Mouse (Mus musculus) stomach, embryonic 14.5 days (tissue): ENCODE results near the gene Rnps1. TPM values are rescaled to one million over a fixed set of nuclear protein-coding genes. Genes with fewer than 3 reads are reported as not detected.

Experiments
- ATAC-seq: fragments of 200-750 bp; cut with Nextera tagmentation; 2 replicates; pipeline ENCODE4 v1.8.0; 2017; ENCODE audit warnings: low read depth, moderate TSS enrichment; ENCODE audit not compliant: insufficient number of reproducible peaks, insufficient read depth, low FRiP score
- H3K27ac ChIP-seq: fragments of 300-500 bp; sonication (generic); 2 replicates; pipeline ENCODE4 v1.5.1; 2014; ENCODE audit warnings: mild to moderate bottlenecking, low read length, moderate library complexity, mixed read lengths
- H3K27me3 ChIP-seq: fragments of 300-500 bp; sonication (generic); 2 replicates; pipeline ENCODE4 v1.6.1; 2014; ENCODE audit warnings: low read length, control low read depth, mixed read lengths; ENCODE audit not compliant: control insufficient read depth, insufficient read depth
- H3K36me3 ChIP-seq: fragments of 300-500 bp; sonication (generic); 2 replicates; pipeline ENCODE4 v1.6.1; 2014; ENCODE audit warnings: mild to moderate bottlenecking, control low read depth, low read length, moderate library complexity, mixed read lengths; ENCODE audit not compliant: control insufficient read depth, insufficient read depth
- H3K4me1 ChIP-seq: fragments of 300-500 bp; sonication (generic); 2 replicates; pipeline ENCODE4 v1.6.1; 2014; ENCODE audit warnings: low read length, control low read depth, mixed read lengths; ENCODE audit not compliant: control insufficient read depth, insufficient read depth
- H3K4me2 ChIP-seq: fragments of 300-500 bp; sonication (generic); replicated peaks from 2 replicates; pipeline ENCODE4 v1.6.1; 2014; ENCODE audit warnings: low read depth, low read length, control low read depth
- H3K4me3 ChIP-seq: fragments of 300-500 bp; sonication (generic); 2 replicates; pipeline ENCODE4 v1.5.1; 2014; ENCODE audit warnings: low read depth, low read length, control low read depth
- H3K9ac ChIP-seq: fragments of 300-500 bp; sonication (generic); replicated peaks from 2 replicates; pipeline ENCODE4 v1.6.1; 2014; ENCODE audit warnings: low read depth, mild to moderate bottlenecking, control low read depth, low read length, moderate library complexity, mixed read lengths
- H3K9me3 ChIP-seq: fragments of 300-500 bp; sonication (generic); 2 replicates; pipeline ENCODE4 v1.6.1; 2016; ENCODE audit warnings: low read depth, low read length, control low read depth; ENCODE audit not compliant: control insufficient read depth
- WGBS: fragments of 180-500 bp; shearing (Covaris S2); extraction: QIAGEN DNeasy Blood & Tissue Kit; methylation state at CpG from one replicate; pipeline ENCODE4 v1.1.7; 2014; 5-methylcytosine and 5-hydroxymethylcytosine counted together
- polyA plus RNA-seq: library from polyadenylated mRNA; unstranded; fragments of >200 nt; fragmentation: Nextera tagmentation; extraction: Ambion mirVana; gene quantifications from 2 replicates; pipeline ENCODE4 v1.2.1, GENCODE M21; 2014

The Rnps1 gene
- polyA plus RNA-seq, 1 experiment from 2014 or later, result 265 TPM

- no peak for ATAC-seq
- Histone ChIP-seq H3K27me3 (no peaks in the 10 kb centered on the region), H3K4me2 (no peak overlapping the region), H3K9ac (no peak overlapping the region), H3K27ac (no peak overlapping the region), H3K36me3 (no peaks in the 10 kb centered on the region), H3K4me3 (no peak overlapping the region), H3K9me3 (no peaks in the 10 kb centered on the region), H3K4me1 (no peaks in the 10 kb centered on the region)
- WGBS, result 63% methylated on average over 8 of the region's 8 CpGs
Measured at GRCm38 (mm10) chr17:24391149-24391548, 23.2 kb upstream of the Rnps1 start.

DNA sequence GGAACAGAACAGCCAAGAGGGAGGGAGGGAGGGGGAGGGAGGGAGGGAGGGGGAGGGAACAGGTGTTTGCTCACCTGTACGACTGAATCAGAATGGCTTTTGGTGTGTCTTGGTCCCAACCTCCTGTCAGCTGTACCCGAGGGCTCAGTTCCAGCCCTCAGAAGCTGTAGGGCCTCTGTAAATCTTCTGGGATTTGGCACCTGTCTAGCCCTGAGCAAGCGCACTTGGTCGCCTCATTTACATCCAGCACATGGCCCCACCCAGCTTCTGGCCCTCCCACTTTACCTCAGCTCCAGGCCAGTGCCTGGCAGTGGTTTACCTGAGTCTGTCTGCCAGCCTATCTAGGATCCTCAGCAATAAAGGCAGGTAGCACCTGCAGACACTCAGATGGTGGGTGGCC is 20.8 kb upstream of the Rnps1 start:
- H3K27me3 ChIP-seq, result no peaks in the 10 kb centered on the region
- no peak overlapping the region for H3K4me3 ChIP-seq
- peak; percentile 80 for ATAC-seq
- no peaks in the 10 kb centered on the region for H3K4me1 ChIP-seq
- no peak overlapping the region for H3K27ac ChIP-seq
- H3K9me3 ChIP-seq, result no peaks in the 10 kb centered on the region
- H3K4me2 ChIP-seq, result no peak overlapping the region
- H3K36me3 ChIP-seq, result no peaks in the 10 kb centered on the region
- H3K9ac ChIP-seq, result no peak overlapping the region
- WGBS, result 27% methylated on average over 4 of the region's 4 CpGs

DNA sequence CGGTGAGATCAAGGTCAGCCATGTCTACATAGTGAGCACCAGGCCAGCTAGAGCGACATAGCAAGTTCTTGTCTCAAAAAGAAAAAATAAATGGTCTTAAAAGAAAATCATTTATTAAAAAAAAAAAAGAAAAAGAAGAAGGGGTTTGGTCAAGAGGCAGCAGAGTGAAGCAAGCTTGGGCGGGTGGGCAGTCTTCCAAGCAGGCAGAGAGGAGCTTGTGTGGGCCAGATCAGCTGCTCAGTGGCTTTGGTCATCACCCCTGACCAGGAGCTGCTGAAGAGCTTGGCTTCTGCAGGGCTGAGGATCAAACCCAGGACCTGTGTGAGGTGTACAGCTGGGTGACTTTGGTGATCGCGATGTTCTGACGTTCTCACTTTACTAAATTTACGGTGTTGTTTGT is 19.9 kb upstream of the Rnps1 start:
- no peaks in the 10 kb centered on the region for H3K27me3 ChIP-seq
- no peak overlapping the region for H3K27ac ChIP-seq
- no peak overlapping the region for H3K4me3 ChIP-seq
- no peaks in the 10 kb centered on the region for H3K36me3 ChIP-seq
- WGBS, result 80% methylated on average over 7 of the region's 7 CpGs
- no peaks in the 10 kb centered on the region for H3K4me1 ChIP-seq
- ATAC-seq, result no peak
- H3K9ac ChIP-seq, result no peak overlapping the region
- no peaks in the 10 kb centered on the region for H3K9me3 ChIP-seq
- no peak overlapping the region for H3K4me2 ChIP-seq

- no peaks in the 10 kb centered on the region for H3K4me1 ChIP-seq
- no peak overlapping the region for H3K4me2 ChIP-seq
- H3K36me3 ChIP-seq, result peaks cover 9% of the 10 kb centered on the region
- 66% methylated on average over 3 of the region's 3 CpGs for WGBS
- H3K27me3 ChIP-seq, result no peaks in the 10 kb centered on the region
- no peak overlapping the region for H3K4me3 ChIP-seq
- H3K9me3 ChIP-seq, result no peaks in the 10 kb centered on the region
- ATAC-seq, result peak; percentile 46; the same call in 1 of the 2 replicates
- H3K9ac ChIP-seq, result no peak overlapping the region
- H3K27ac ChIP-seq, result no peak overlapping the region
Measured at GRCm38 (mm10) chr17:24402371-24402770, 12.0 kb upstream of the Rnps1 start.

GRCm38 (mm10) chr17:24407116-24407803 is 7.1 kb upstream of the Rnps1 start:
- ATAC-seq, result no peak
- 87% methylated on average over 12 of the region's 12 CpGs for WGBS
- H3K4me2 ChIP-seq, result no peak overlapping the region
- no peak overlapping the region for H3K4me3 ChIP-seq
- H3K27ac ChIP-seq, result no peak overlapping the region
- peaks cover 20% of the 10 kb centered on the region for H3K36me3 ChIP-seq
- H3K9me3 ChIP-seq, result no peaks in the 10 kb centered on the region
- no peaks in the 10 kb centered on the region for H3K4me1 ChIP-seq
- no peaks in the 10 kb centered on the region for H3K27me3 ChIP-seq
- H3K9ac ChIP-seq, result no peak overlapping the region

DNA sequence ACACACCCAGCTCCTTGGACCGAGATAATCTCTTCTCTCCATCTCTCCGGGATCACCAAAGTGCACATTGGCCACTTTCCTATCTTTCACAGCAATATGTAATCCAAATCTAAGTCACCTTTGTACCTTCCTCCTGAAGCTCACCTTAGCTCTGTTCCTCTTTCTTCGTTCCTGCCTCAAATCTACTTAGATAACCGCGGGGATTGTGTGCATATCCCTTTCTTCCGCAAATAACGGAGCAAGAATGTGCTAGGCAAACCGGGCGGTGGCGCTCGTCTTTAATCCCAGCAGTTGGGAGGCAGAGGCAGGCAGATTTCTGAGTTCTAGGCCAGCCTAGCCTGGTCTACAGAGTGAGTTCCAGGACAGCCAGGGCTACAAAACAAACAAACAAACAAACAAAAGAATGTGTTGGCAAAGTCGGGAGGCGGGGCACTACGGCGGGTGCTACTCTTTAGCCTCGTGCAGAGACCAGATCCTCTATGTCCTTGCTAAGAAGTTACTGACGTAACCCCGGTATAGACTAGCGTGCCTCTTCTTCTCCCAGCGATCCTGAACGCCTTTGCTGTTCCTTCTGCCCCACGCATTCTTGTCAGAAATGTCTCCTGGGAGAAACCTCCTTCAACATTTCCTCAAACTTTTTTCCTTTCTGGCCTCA is 681 bp upstream of the Rnps1 start:
- 30% methylated on average over 22 of the region's 22 CpGs for WGBS

DNA sequence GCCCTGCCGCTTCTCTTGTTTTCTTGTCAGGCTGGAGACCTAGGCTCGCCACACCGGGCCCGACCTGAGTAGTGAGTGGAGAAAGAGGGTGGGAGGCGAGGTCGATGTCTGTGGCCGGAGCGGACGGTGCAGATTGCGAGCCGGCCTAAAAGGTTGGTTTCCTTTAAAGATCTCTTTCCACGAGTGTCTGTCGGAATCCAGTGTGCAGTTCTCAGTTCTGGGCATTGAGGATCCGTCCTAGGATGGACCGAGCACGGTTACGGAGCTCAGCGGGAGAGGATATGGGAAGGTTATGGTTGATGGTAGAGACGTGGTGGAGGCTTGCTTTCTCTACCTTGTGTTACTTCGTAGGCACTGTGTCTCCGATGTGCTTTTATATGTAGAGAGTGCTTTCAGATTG is 646 bp downstream of the Rnps1 start:
- 0% methylated on average over 21 of the region's 21 CpGs for WGBS
- Histone ChIP-seq H3K4me2 (peak overlapping the region; percentile 97), H3K36me3 (peaks cover 39% of the 10 kb centered on the region), H3K4me3 (peak overlapping the region; percentile 97), H3K9me3 (no peaks in the 10 kb centered on the region), H3K27me3 (no peaks in the 10 kb centered on the region), H3K27ac (peak overlapping the region; percentile 92), H3K4me1 (peaks cover 17% of the 10 kb centered on the region), H3K9ac (peak overlapping the region; percentile 95)
- no peak for ATAC-seq

More for the DNA sequence above, 681 bp upstream of the Rnps1 start:
- Histone ChIP-seq H3K9ac (peak overlapping the region; percentile 43; the same call in 1 of the 2 replicates), H3K4me2 (peak overlapping the region; percentile 68), H3K36me3 (peaks cover 35% of the 10 kb centered on the region), H3K4me1 (peaks cover 17% of the 10 kb centered on the region), H3K9me3 (no peaks in the 10 kb centered on the region), H3K27ac (peak overlapping the region; percentile 83), H3K4me3 (peak overlapping the region; percentile 97), H3K27me3 (no peaks in the 10 kb centered on the region)
- ATAC-seq, result peak; percentile 16; the same call in 1 of the 2 replicates

- Histone ChIP-seq H3K27ac (no peak overlapping the region), H3K27me3 (no peaks in the 10 kb centered on the region), H3K36me3 (peaks cover 43% of the 10 kb centered on the region), H3K4me1 (peaks cover 17% of the 10 kb centered on the region), H3K9me3 (no peaks in the 10 kb centered on the region), H3K4me3 (peak overlapping the region; percentile 97), H3K4me2 (peak overlapping the region; percentile 97), H3K9ac (peak overlapping the region; percentile 95)
- ATAC-seq, result no peak
- 86% methylated on average over 3 of the region's 3 CpGs for WGBS
Measured at GRCm38 (mm10) chr17:24416051-24416652, 1.8 kb downstream of the Rnps1 start.
